Mouse (Mus musculus): ENCODE data around the gene 1700001J03Rik. TPM values are rescaled to one million over a fixed set of nuclear protein-coding genes. Genes with fewer than 3 reads are reported as not detected.

1700001J03Rik gene
- polyA plus RNA-seq (2012; rRNA removed; ENCODE audit: low replicate concordance), result 0.70 and 0.84 TPM in 2 replicates

DNA sequence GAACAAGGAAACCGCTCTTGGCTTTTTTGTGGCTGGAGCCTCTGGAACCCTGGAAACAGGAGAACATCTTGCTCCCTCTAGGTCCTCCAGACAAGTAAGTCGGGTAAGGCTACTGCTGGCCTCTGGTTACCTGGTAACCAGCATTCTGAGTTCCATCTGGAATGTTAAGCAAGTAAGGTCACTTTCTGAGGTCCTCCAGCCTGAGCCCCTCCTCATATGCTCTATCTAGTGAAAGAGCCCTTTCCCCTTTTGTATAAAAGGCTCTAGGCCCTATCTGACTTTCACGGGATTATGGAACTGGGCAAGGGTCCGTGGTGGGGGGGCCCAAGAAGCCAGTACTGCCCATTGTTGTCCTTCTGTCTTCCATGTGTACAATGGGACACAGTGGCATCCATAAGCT lies at the start of gene 1700001J03Rik:
TSS of gene 1700001J03Rik (minus strand) at position 101 of the 400 bp plus-strand sequence.

DNA sequence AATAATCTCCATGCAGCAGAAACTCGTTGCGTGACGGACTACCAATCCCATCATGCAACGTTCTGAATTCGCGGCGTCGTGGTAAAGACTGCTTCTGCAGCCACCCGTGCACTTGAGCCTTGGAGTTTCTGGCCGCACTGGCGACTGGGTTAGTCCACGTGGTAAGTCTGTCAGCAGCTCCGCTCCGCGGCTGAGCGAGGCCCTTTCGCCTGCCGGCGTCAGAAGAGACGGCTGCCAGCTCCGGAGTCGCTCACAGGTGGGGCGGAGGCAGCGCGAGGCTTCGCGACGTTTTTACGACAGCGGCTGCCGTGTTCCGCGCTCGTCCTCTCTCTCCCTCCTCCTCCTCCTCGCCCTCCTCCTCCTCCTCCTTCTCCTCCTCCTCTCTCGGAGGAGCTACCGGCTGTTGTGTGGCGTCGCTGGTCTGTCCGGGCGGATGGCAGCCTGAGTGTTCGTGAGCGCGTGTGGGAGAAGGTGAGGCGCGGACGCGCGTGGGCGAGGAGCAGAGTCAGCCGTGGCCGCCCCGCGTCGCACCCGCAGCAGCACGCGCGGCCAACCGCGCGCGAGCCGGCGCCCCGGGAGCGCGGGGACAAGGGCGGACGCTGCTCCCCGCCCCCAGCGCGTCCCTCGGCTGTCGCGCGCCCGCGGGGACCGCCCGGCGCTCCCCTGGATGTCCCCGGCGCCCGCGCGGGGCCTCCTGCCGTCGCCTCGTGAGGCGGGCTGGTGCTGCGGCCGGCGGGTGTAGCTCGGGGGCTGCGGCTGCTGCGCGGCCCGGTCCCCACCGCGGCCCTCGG lies 46.0 kb upstream of the 1700001J03Rik start, which contains the start of gene Cdk8:
TSS of gene Cdk8 (plus strand) at position 367 of the 791 bp plus-strand sequence.

DNA sequence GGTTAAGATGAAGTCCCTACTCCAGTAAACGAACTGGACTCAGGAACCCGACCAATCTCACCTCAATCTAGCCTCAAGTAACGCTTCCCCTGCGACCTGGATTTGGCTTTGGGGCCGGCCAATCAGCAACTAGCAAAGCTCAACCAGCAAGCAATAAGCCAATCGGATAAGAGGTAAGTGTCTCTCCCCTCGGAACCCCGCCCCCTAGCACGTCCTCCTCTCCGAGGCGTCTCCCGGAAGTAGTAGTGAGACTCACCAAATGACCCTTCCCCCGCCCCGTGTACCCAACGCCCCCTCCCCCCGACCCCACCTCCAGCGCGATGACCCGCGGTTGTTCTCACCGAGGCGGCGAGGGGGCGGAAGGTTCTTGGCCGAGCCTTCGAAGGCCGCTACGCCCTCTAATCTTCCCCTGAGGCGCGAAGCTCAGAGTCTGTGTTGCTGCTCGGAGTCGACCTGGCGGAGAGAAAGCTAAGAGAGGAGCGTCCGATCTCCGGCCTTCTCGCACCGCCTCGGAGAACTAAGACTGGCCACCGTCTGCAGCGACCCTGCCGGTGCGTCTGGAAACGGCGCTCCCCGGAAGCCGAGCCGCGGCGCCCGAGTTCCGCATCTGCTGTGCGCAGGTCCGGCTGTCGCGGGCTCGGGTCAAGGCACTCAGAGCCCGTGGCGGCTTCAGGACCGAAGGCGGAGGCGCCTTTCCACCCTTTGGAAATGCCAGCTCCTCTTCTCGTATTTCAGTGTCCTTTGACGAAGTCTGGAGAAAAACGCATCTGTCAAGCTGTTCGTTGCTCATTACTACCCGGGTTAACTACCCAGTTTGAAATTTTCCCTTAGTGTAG lies 36.0 kb upstream of the 1700001J03Rik start, which contains the start of gene Rnf6:
TSS of gene Rnf6 (minus strand) at position 677 of the 836 bp plus-strand sequence.

DNA sequence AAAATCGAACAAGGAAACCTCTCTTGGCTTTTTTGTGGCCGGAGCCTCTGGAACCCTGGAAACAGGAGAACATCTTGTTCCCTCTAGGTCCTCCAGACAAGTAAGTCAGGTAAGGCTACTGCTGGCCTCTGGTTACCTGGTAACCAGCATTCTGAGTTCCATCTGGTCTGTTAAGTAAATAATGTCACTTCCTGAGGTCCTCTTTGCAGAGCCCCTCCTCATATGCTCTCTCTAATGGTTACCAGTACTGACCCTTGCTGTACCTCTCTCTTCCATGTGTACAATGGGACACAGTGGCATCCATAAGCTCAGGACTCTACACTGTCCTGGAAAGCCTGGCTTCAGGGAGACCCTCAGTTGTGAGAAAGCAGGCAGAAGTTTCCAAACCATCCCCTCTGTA lies 14.5 kb downstream of the 1700001J03Rik start, which contains the start of gene Gm6309:
TSS of gene Gm6309 (minus strand) at position 101 of the 400 bp plus-strand sequence.

DNA sequence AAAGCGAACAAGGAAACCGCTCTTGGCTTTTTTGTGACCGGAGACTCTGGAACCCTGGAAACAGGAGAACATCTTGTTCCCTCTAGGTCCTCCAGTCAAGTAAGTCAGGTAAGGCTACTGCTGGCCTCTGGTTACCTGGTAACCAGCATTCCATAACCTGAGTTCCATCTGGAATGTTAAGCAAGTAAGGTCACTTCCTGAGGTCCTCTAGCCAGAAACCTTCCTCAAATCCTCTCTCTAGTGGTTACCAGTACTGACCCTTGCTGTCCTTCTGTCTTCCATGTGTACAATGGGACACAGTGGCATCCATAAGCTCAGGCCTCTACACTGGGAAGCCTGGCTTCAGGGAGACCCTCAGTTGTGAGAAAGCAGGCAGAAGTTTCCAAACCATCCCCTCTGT lies 24.7 kb downstream of the 1700001J03Rik start, which contains the start of gene Gm5565:
TSS of gene Gm5565 (minus strand) at position 101 of the 400 bp plus-strand sequence.

Other genes starting within 250 kb of the 1700001J03Rik start
- 0.09 TPM in 1 of 2 replicates, not detected in the other for gene Cyp3a25, start 175.7 kb downstream of the 1700001J03Rik start, polyA plus RNA-seq (2012; rRNA removed; ENCODE audit: low replicate concordance)
- gene Cyp3a59, start 106.0 kb downstream of the 1700001J03Rik start, polyA plus RNA-seq (2012; rRNA removed; ENCODE audit: low replicate concordance), result 0.23 TPM in 1 of 2 replicates, not detected in the other
- gene Gm5565, start 24.8 kb downstream of the 1700001J03Rik start, polyA plus RNA-seq (2012; rRNA removed; ENCODE audit: low replicate concordance), result not detected in 2 replicates
- gene Gm6309, start 14.6 kb downstream of the 1700001J03Rik start, polyA plus RNA-seq (2012; rRNA removed; ENCODE audit: low replicate concordance), result not detected in 2 replicates
- 23.9 and 27.3 TPM in 2 replicates for gene Rnf6, start 36.3 kb upstream of the 1700001J03Rik start, polyA plus RNA-seq (2012; rRNA removed; ENCODE audit: low replicate concordance)
- 32.0 and 40.5 TPM in 2 replicates for gene Cdk8, start 45.9 kb upstream of the 1700001J03Rik start, polyA plus RNA-seq (2012; rRNA removed; ENCODE audit: low replicate concordance)
- gene Wasf3, start 199.7 kb upstream of the 1700001J03Rik start, polyA plus RNA-seq (2012; rRNA removed; ENCODE audit: low replicate concordance), result 1.1 and 11.8 TPM in 2 replicates